Mouse (Mus musculus) forebrain, embryonic 13.5 days (tissue): ENCODE data around the gene Gtdc1. TPM values are rescaled to one million over a fixed set of nuclear protein-coding genes. Genes with fewer than 3 reads are reported as not detected.

Experiments used
- ATAC-seq: fragments of 200-750 bp; cut with Nextera tagmentation; 2 replicates; pipeline ENCODE4 v1.8.0; 2017
- H3K27ac ChIP-seq: fragments of 300-500 bp; sonication (generic); 2 replicates; pipeline ENCODE4 v1.5.1; 2015; ENCODE audit warnings: inconsistent platforms, mild to moderate bottlenecking, moderate library complexity
- H3K27me3 ChIP-seq: fragments of 300-500 bp; sonication (generic); 2 replicates; pipeline ENCODE4 v1.6.1; 2015; ENCODE audit warnings: mild to moderate bottlenecking, inconsistent platforms
- H3K36me3 ChIP-seq: fragments of 300-500 bp; sonication (generic); 2 replicates; pipeline ENCODE4 v1.6.1; 2015; ENCODE audit warnings: mild to moderate bottlenecking, inconsistent platforms; ENCODE audit not compliant: poor library complexity, severe bottlenecking
- H3K4me1 ChIP-seq: fragments of 300-500 bp; sonication (generic); 2 replicates; pipeline ENCODE4 v1.6.1; 2015; ENCODE audit warnings: inconsistent platforms
- H3K4me2 ChIP-seq: fragments of 300-500 bp; sonication (generic); 2 replicates; pipeline ENCODE4 v1.6.1; 2015; ENCODE audit warnings: inconsistent platforms, mild to moderate bottlenecking, moderate library complexity
- H3K4me3 ChIP-seq: fragments of 300-500 bp; sonication (generic); 2 replicates; pipeline ENCODE4 v1.5.1; 2015; ENCODE audit warnings: mild to moderate bottlenecking, inconsistent platforms
- H3K9ac ChIP-seq: fragments of 300-500 bp; sonication (generic); 2 replicates; pipeline ENCODE4 v1.6.1; 2015; ENCODE audit warnings: mild to moderate bottlenecking, inconsistent platforms
- H3K9me3 ChIP-seq: fragments of 300-500 bp; sonication (generic); replicated peaks from 2 replicates; pipeline ENCODE4 v1.6.1; 2016; ENCODE audit warnings: inconsistent platforms
- WGBS: fragments of 180-500 bp; shearing (Covaris S2); methylation state at CpG from one replicate; pipeline ENCODE4 v1.1.7; 2015; 5-methylcytosine and 5-hydroxymethylcytosine counted together
- polyA plus RNA-seq: library from polyadenylated mRNA; unstranded; fragments of >200 nt; fragmentation: Nextera tagmentation; extraction: Ambion mirVana; gene quantifications from 2 replicates; pipeline ENCODE4 v1.2.1, GENCODE M21; 2015

Gene Gtdc1
- polyA plus RNA-seq, 1 experiment from 2014 or later: 19.4 TPM

DNA sequence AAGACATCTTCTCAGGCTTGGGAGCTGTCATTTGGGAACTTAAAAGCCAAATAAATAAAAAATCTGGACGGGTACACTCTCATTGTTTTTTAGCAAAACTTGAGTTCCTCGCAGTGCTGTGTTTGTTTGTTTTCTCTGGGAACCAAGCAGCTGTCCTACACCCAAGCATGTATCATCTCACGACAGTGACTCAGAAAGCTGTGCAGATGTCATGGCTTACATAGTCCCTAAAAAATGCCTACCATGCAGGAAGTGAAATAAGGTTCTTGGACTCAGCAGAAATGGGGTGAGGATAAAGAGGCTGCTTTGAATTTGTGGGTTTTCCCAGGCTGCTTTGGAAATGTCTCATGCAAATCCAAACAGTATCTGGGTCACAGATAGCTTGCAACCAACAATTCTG, 28.8 kb upstream of the Gtdc1 start:
- no peaks in the 10 kb centered on the region for H3K27me3 ChIP-seq
- H3K36me3 ChIP-seq: no peaks in the 10 kb centered on the region
- H3K4me1 ChIP-seq: no peaks in the 10 kb centered on the region
- no peak overlapping the region for H3K4me3 ChIP-seq
- H3K9me3 ChIP-seq: no peaks in the 10 kb centered on the region
- H3K4me2 ChIP-seq: no peak overlapping the region
- ATAC-seq: no peak
- H3K9ac ChIP-seq: no peak overlapping the region
- WGBS: 78% methylated on average over 3 of the region's 3 CpGs
- no peak overlapping the region for H3K27ac ChIP-seq

GRCm38 (mm10) chr2:44955506-44955905, 28.0 kb upstream of the Gtdc1 start:
- Histone ChIP-seq H3K27me3 (no peaks in the 10 kb centered on the region), H3K9me3 (no peaks in the 10 kb centered on the region), H3K36me3 (no peaks in the 10 kb centered on the region), H3K4me3 (no peak overlapping the region), H3K9ac (no peak overlapping the region), H3K4me2 (no peak overlapping the region), H3K4me1 (no peaks in the 10 kb centered on the region), H3K27ac (no peak overlapping the region)
- no peak for ATAC-seq
- 93% methylated on average over 6 of the region's 6 CpGs for WGBS

GRCm38 (mm10) chr2:44954180-44954579, 26.7 kb upstream of the Gtdc1 start:
- Histone ChIP-seq H3K9ac (no peak overlapping the region), H3K9me3 (no peaks in the 10 kb centered on the region), H3K36me3 (no peaks in the 10 kb centered on the region), H3K4me2 (no peak overlapping the region), H3K4me1 (no peaks in the 10 kb centered on the region), H3K27me3 (no peaks in the 10 kb centered on the region), H3K4me3 (no peak overlapping the region), H3K27ac (no peak overlapping the region)
- ATAC-seq: no peak
- 90% methylated on average over 1 of the region's 1 CpGs for WGBS

GRCm38 (mm10) chr2:44952830-44953422, 25.5 kb upstream of the Gtdc1 start:
- Histone ChIP-seq H3K27me3 (no peaks in the 10 kb centered on the region), H3K27ac (no peak overlapping the region), H3K4me2 (no peak overlapping the region), H3K9ac (no peak overlapping the region), H3K9me3 (no peaks in the 10 kb centered on the region), H3K4me1 (no peaks in the 10 kb centered on the region), H3K4me3 (no peak overlapping the region), H3K36me3 (no peaks in the 10 kb centered on the region)
- no peak for ATAC-seq
- WGBS: 43% methylated on average over 6 of the region's 6 CpGs

DNA sequence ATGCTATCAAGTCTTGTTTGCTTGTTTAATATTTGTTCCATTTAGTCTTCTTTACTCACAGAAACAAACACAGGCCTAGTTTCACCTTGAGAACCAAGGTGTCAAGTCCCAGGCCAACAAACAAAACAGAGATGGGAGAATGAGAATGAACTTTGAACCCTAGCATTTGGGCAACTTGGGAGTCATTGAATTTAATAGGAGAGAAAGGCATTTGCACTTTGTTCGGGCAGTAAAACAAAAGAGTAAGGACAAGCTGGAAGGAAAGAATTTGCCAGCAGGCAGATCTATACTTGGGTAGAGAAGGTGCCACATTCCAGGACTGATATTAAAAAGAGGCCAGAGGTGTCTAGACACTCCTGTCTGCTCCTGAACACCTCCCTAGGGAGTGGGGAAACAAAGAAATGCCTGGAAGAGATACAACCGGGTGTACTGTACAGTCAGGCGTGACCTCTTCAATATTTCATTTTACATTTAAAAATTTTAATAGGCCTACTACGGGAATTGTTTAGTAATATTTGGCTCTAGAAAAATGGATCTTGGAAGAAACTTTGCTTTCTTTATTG, 24.3 kb upstream of the Gtdc1 start:
- Histone ChIP-seq H3K9me3 (no peaks in the 10 kb centered on the region), H3K36me3 (no peaks in the 10 kb centered on the region), H3K4me2 (no peak overlapping the region), H3K27ac (no peak overlapping the region), H3K27me3 (no peaks in the 10 kb centered on the region), H3K4me3 (no peak overlapping the region), H3K4me1 (no peaks in the 10 kb centered on the region), H3K9ac (no peak overlapping the region)
- WGBS: 72% methylated on average over 4 of the region's 4 CpGs
- no peak for ATAC-seq

GRCm38 (mm10) chr2:44944689-44945088, 17.2 kb upstream of the Gtdc1 start:
- no peak overlapping the region for H3K27ac ChIP-seq
- WGBS: 87% methylated on average over 2 of the region's 2 CpGs
- no peak for ATAC-seq
- H3K36me3 ChIP-seq: no peaks in the 10 kb centered on the region
- H3K9ac ChIP-seq: no peak overlapping the region
- no peak overlapping the region for H3K4me3 ChIP-seq
- no peaks in the 10 kb centered on the region for H3K4me1 ChIP-seq
- H3K9me3 ChIP-seq: no peaks in the 10 kb centered on the region
- H3K4me2 ChIP-seq: no peak overlapping the region
- no peaks in the 10 kb centered on the region for H3K27me3 ChIP-seq

- Histone ChIP-seq H3K27me3 (no peaks in the 10 kb centered on the region), H3K9ac (no peak overlapping the region), H3K27ac (no peak overlapping the region), H3K4me3 (no peak overlapping the region), H3K4me1 (peaks cover 7% of the 10 kb centered on the region), H3K36me3 (no peaks in the 10 kb centered on the region), H3K4me2 (no peak overlapping the region), H3K9me3 (no peaks in the 10 kb centered on the region)
- 87% methylated on average over 3 of the region's 3 CpGs for WGBS
- no peak for ATAC-seq
Measured at GRCm38 (mm10) chr2:44930951-44931350, 3.5 kb upstream of the Gtdc1 start.

GRCm38 (mm10) chr2:44928631-44929030, 1.2 kb upstream of the Gtdc1 start:
- no peak for ATAC-seq
- H3K36me3 ChIP-seq: no peaks in the 10 kb centered on the region
- H3K9ac ChIP-seq: no peak overlapping the region
- H3K27ac ChIP-seq: no peak overlapping the region
- H3K4me1 ChIP-seq: peaks cover 12% of the 10 kb centered on the region
- 86% methylated on average over 3 of the region's 3 CpGs for WGBS
- H3K4me2 ChIP-seq: no peak overlapping the region
- H3K27me3 ChIP-seq: no peaks in the 10 kb centered on the region
- no peak overlapping the region for H3K4me3 ChIP-seq
- no peaks in the 10 kb centered on the region for H3K9me3 ChIP-seq

GRCm38 (mm10) chr2:44926683-44927481, 575 bp downstream of the Gtdc1 start:
- peak overlapping the region; percentile 88 for H3K9ac ChIP-seq
- no peaks in the 10 kb centered on the region for H3K36me3 ChIP-seq
- peak overlapping the region; percentile 77 for H3K4me2 ChIP-seq
- peaks cover 12% of the 10 kb centered on the region for H3K4me1 ChIP-seq
- no peaks in the 10 kb centered on the region for H3K27me3 ChIP-seq
- under 1% methylated on average over 42 of the region's 95 CpGs for WGBS
- H3K4me3 ChIP-seq: peak overlapping the region; percentile 72
- H3K9me3 ChIP-seq: no peaks in the 10 kb centered on the region
- peak overlapping the region; percentile 94 for H3K27ac ChIP-seq
- peak; percentile 96 for ATAC-seq

DNA sequence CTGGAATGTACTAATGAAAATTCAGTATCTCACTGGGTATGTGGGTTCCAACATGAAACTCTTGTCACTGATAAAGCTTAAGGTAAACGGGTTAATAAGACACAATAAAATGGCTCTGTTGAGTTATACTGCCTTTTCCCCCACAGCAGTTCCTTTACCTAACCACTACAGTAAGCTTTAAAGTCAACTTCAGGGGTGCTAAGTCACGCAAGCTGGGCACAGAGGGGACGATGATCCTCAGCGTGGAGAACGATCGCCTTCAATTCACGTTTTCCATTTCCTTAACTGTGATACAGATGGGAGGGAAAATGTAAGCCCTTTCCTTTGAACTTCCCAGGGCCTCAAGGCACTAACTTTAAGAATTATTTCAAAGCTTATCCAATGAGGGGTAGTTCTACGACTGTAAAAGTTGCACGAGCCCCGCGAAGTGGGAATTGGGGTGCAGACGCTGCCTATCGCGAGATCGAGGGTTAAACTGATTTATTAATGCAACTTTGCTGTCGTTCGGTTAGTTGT, 1.2 kb downstream of the Gtdc1 start:
- Histone ChIP-seq H3K27me3 (no peaks in the 10 kb centered on the region), H3K4me3 (peak overlapping the region; percentile 72), H3K9me3 (no peaks in the 10 kb centered on the region), H3K27ac (peak overlapping the region; percentile 94), H3K4me2 (peak overlapping the region; percentile 77), H3K36me3 (no peaks in the 10 kb centered on the region), H3K9ac (peak overlapping the region; percentile 88), H3K4me1 (peaks cover 12% of the 10 kb centered on the region)
- no peak for ATAC-seq
- WGBS: 1% methylated on average over 17 of the region's 17 CpGs

DNA sequence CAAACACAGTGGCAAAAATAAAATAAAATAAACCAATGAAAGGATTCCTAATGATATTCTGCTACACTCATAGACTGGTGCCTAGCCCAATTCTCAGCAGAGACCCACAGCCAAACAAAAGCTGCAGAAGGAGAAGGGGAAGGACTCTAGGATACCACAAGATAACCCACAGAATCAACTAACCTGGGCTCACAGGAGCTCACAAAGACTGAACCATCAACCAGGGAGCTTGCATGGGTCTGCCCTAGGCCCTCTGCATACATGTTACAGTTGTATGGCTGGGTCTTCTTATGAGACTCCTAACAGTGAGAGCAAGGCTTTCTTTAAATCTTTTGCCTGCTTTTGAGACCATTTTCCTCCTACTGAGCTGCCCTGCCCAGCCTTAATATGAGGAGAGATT, 2.8 kb downstream of the Gtdc1 start:
- peaks cover 12% of the 10 kb centered on the region for H3K4me1 ChIP-seq
- H3K9me3 ChIP-seq: no peaks in the 10 kb centered on the region
- H3K36me3 ChIP-seq: no peaks in the 10 kb centered on the region
- H3K9ac ChIP-seq: no peak overlapping the region
- H3K27me3 ChIP-seq: no peaks in the 10 kb centered on the region
- no peak overlapping the region for H3K4me3 ChIP-seq
- no peak for ATAC-seq
- H3K4me2 ChIP-seq: no peak overlapping the region
- no peak overlapping the region for H3K27ac ChIP-seq

- H3K4me3 ChIP-seq: no peak overlapping the region
- H3K9me3 ChIP-seq: no peaks in the 10 kb centered on the region
- H3K27ac ChIP-seq: no peak overlapping the region
- no peak overlapping the region for H3K9ac ChIP-seq
- H3K4me1 ChIP-seq: peaks cover 12% of the 10 kb centered on the region
- H3K36me3 ChIP-seq: no peaks in the 10 kb centered on the region
- no peak overlapping the region for H3K4me2 ChIP-seq
- H3K27me3 ChIP-seq: no peaks in the 10 kb centered on the region
- 95% methylated on average over 8 of the region's 8 CpGs for WGBS
- ATAC-seq: no peak
Measured at GRCm38 (mm10) chr2:44923056-44923883, 4.2 kb downstream of the Gtdc1 start.
